Mouse (Mus musculus) CH12.LX (cell line): ENCODE results near the gene Cdh13. TPM values are rescaled to one million over a fixed set of nuclear protein-coding genes. Genes with fewer than 3 reads are reported as not detected.

Experiments used
- DNase-seq: peaks from one replicate; pipeline ENCODE4 v3.0.0-alpha.2; 2013; ENCODE audit errors: extremely low read depth
- H3K27ac ChIP-seq: 2 replicates; pipeline ENCODE4 v1.5.1; 2012; ENCODE audit warnings: low read depth, mild to moderate bottlenecking, control low read depth, moderate library complexity; ENCODE audit not compliant: insufficient read depth
- H3K27me3 ChIP-seq: replicated peaks from 2 replicates; pipeline ENCODE3; 2012; ENCODE audit warnings: inconsistent platforms
- H3K36me3 ChIP-seq, 2 experiments: replicated peaks in 1 of 2; 2 replicates each; pipeline versions ENCODE3 to v1.6.1; 2012; ENCODE audit warnings: inconsistent platforms in 1 of 2, low read length in 1 of 2, mild to moderate bottlenecking in 1 of 2, mixed read lengths in 1 of 2, moderate library complexity in 1 of 2; ENCODE audit not compliant: control insufficient read depth in 1 of 2, insufficient read depth in 1 of 2
- H3K4me1 ChIP-seq, 2 experiments: 2 replicates each; pipeline ENCODE4 v1.6.1; 2012; ENCODE audit warnings: inconsistent platforms in 1 of 2, moderate library complexity in 1 of 2; ENCODE audit not compliant: insufficient read depth in 2 of 2, control insufficient read depth in 1 of 2
- H3K4me2 ChIP-seq: 2 replicates; pipeline ENCODE4 v1.6.1; 2012; ENCODE audit warnings: low read depth, mild to moderate bottlenecking, control low read depth; ENCODE audit not compliant: poor library complexity, insufficient read depth, severe bottlenecking
- H3K4me3 ChIP-seq, 3 experiments: fragments of 150-350 bp in 1 of 3; sonication (generic) in 1 of 3; replicated peaks in 1 of 3; 2 replicates each; pipeline versions ENCODE3 to v1.5.1; 2011 to 2012; ENCODE audit warnings: low read depth in 2 of 3, low read length in 2 of 3, mild to moderate bottlenecking in 2 of 3, moderate library complexity in 2 of 3, control low read depth in 1 of 3, improper control_type of control experiment in 1 of 3, inconsistent platforms in 1 of 3, mixed read lengths in 1 of 3; ENCODE audit not compliant: poor library complexity in 1 of 3
- H3K79me2 ChIP-seq: replicated peaks from 2 replicates; pipeline ENCODE4 v1.6.1; 2012; ENCODE audit warnings: mild to moderate bottlenecking, moderate library complexity; ENCODE audit not compliant: control insufficient read depth, poor library complexity, insufficient read depth, severe bottlenecking; ENCODE audit errors: extremely low read depth
- H3K9ac ChIP-seq: 2 replicates; pipeline ENCODE4 v1.6.1; 2012; ENCODE audit warnings: low read depth, mild to moderate bottlenecking, control low read depth, moderate library complexity; ENCODE audit not compliant: insufficient read depth
- H3K9me3 ChIP-seq: replicated peaks from 2 replicates; pipeline ENCODE3; 2012; ENCODE audit warnings: low read length, inconsistent platforms, mixed read lengths
- BHLHE40 ChIP-seq: IDR thresholded peaks from 2 replicates; pipeline ENCODE4 v1.6.1; 2011; ENCODE audit warnings: mild to moderate bottlenecking, low read depth, low read length, improper control_type of control experiment
- CHD1 ChIP-seq: IDR thresholded peaks from 2 replicates; pipeline ENCODE4 v1.6.1; 2012; ENCODE audit warnings: low read depth, low read length, improper control_type of control experiment, inconsistent platforms
- E2F4 ChIP-seq: IDR thresholded peaks from 2 replicates; pipeline ENCODE4 v1.6.1; 2011; ENCODE audit warnings: low read depth, low read length, improper control_type of control experiment; ENCODE audit not compliant: insufficient replicate concordance
- EP300 ChIP-seq: IDR thresholded peaks from 2 replicates; pipeline ENCODE4 v1.6.1; 2011; ENCODE audit warnings: low read length, improper control_type of control experiment
- GABPA ChIP-seq: IDR thresholded peaks from 2 replicates; pipeline ENCODE4 v1.6.1; 2012; ENCODE audit warnings: low read depth, low read length, improper control_type of control experiment, inconsistent platforms; ENCODE audit not compliant: insufficient replicate concordance
- HCFC1 ChIP-seq: IDR thresholded peaks from 2 replicates; pipeline ENCODE4 v1.6.1; 2012; ENCODE audit warnings: low read depth, mild to moderate bottlenecking, inconsistent platforms, low read length, improper control_type of control experiment
- IRF4 ChIP-seq: IDR thresholded peaks from 2 replicates; pipeline ENCODE4 v1.6.1; 2014; ENCODE audit warnings: low read depth, mild to moderate bottlenecking, inconsistent platforms, low read length, improper control_type of control experiment
- JUN ChIP-seq: IDR thresholded peaks from 2 replicates; pipeline ENCODE4 v1.6.1; 2011; ENCODE audit warnings: low read depth, mild to moderate bottlenecking, low read length, improper control_type of control experiment, moderate library complexity; ENCODE audit not compliant: insufficient read depth
- JUND ChIP-seq: conservative IDR thresholded peaks from 2 replicates; pipeline ENCODE4 v1.6.1; 2011; ENCODE audit warnings: low read depth, low read length, improper control_type of control experiment
- KAT2A ChIP-seq: IDR thresholded peaks from 2 replicates; pipeline ENCODE4 v1.6.1; 2012; ENCODE audit warnings: low read length, improper control_type of control experiment, inconsistent platforms; ENCODE audit not compliant: insufficient replicate concordance
- MAFK ChIP-seq: IDR thresholded peaks from 2 replicates; pipeline ENCODE4 v1.6.1; 2011; ENCODE audit warnings: low read length, improper control_type of control experiment; ENCODE audit not compliant: insufficient replicate concordance
- MAX ChIP-seq: IDR thresholded peaks from 2 replicates; pipeline ENCODE4 v1.6.1; 2011; ENCODE audit warnings: low read length, improper control_type of control experiment
- MEF2A ChIP-seq: IDR thresholded peaks from 2 replicates; pipeline ENCODE4 v1.6.1; 2014; ENCODE audit warnings: low read depth, mild to moderate bottlenecking, inconsistent platforms, low read length, improper control_type of control experiment, borderline replicate concordance
- MXI1 ChIP-seq: IDR thresholded peaks from 2 replicates; pipeline ENCODE4 v1.6.1; 2011; ENCODE audit warnings: mild to moderate bottlenecking, low read depth, low read length, improper control_type of control experiment
- MYC ChIP-seq: IDR thresholded peaks from 2 replicates; pipeline ENCODE4 v1.6.1; 2011; ENCODE audit warnings: low read depth, mild to moderate bottlenecking, improper control_type of control experiment, low read length
- POLR2AphosphoS2 ChIP-seq: IDR thresholded peaks from 2 replicates; pipeline ENCODE4 v1.6.1; 2011; ENCODE audit warnings: low read depth, low read length, improper control_type of control experiment
- RAD21 ChIP-seq: IDR thresholded peaks from 2 replicates; pipeline ENCODE4 v1.6.1; 2011; ENCODE audit warnings: low read depth, mild to moderate bottlenecking, low read length, improper control_type of control experiment, moderate library complexity
- SIN3A ChIP-seq: IDR thresholded peaks from 2 replicates; pipeline ENCODE4 v1.6.1; 2012; ENCODE audit warnings: low read length, improper control_type of control experiment, inconsistent platforms
- SMC3 ChIP-seq: IDR thresholded peaks from 2 replicates; pipeline ENCODE4 v1.6.1; 2011; ENCODE audit warnings: low read depth, low read length, improper control_type of control experiment
- TBP ChIP-seq: conservative IDR thresholded peaks from 2 replicates; pipeline ENCODE4 v1.6.1; 2011; ENCODE audit warnings: low read depth, low read length, improper control_type of control experiment
- UBTF ChIP-seq: IDR thresholded peaks from 2 replicates; pipeline ENCODE4 v1.6.1; 2012; ENCODE audit warnings: low read depth, mild to moderate bottlenecking, inconsistent platforms, low read length, improper control_type of control experiment, moderate library complexity
- USF1 ChIP-seq: IDR thresholded peaks from 2 replicates; pipeline ENCODE4 v1.6.1; 2014; ENCODE audit warnings: low read depth, mild to moderate bottlenecking, inconsistent platforms, low read length, improper control_type of control experiment
- USF2 ChIP-seq: conservative IDR thresholded peaks from 2 replicates; pipeline ENCODE4 v1.6.1; 2011; ENCODE audit warnings: low read depth, low read length, improper control_type of control experiment
- ZC3H11A ChIP-seq: IDR thresholded peaks from 2 replicates; pipeline ENCODE4 v1.6.1; 2012; ENCODE audit warnings: low read depth, mild to moderate bottlenecking, inconsistent platforms, low read length, improper control_type of control experiment
- dilution Hi-C: fragments of 300-500 bp; cut with MboI; formaldehyde crosslinking; loops from 2 replicates; pipeline ENCODE4 v1.14.3; 2020; ENCODE audit warnings: low sequenced_read_pairs; ENCODE audit not compliant: extremely low pct_unique_long_range_greater_than_20kb, extremely low pct_ligation_motif_present
- in situ Hi-C: fragments of 300-500 bp; cut with MboI; formaldehyde crosslinking; loops from 3 replicates; pipeline ENCODE4 v1.14.3; 2019; ENCODE audit warnings: low sequenced_read_pairs, low pct_ligation_motif_present, low pct_unique_long_range_greater_than_20kb, mixed read lengths
- polyA plus RNA-seq: library from polyadenylated mRNA; unstranded; fragments of >175 nt; gene quantifications from 2 replicates; pipeline ENCODE4 v1.2.1, GENCODE M21; 2012; ENCODE audit warnings: low read depth; ENCODE audit not compliant: insufficient read length
- total RNA-seq, 2 experiments: library from RNA; depleted of rRNA; stranded (reverse); fragments of 300-350 nt in 1 of 2; fragments of >200 nt in 1 of 2; gene quantifications; 2 replicates each; pipeline ENCODE4 v1.2.3; 2012 to 2014

Cdh13 gene
- total and polyA plus RNA-seq, 3 experiments = not detected

GRCm38 (mm10) chr8:118287496-118287895, 4.0 kb downstream of the Cdh13 start:
- no peak overlapping the region for H3K4me3 ChIP-seq
- no peaks in the 10 kb centered on the region for H3K79me2 ChIP-seq
- H3K36me3 ChIP-seq = no peaks in the 10 kb centered on the region
- H3K9me3 ChIP-seq = peaks cover 95% of the 10 kb centered on the region
- H3K9ac ChIP-seq = no peak overlapping the region
- DNase-seq = no peak
- dilution Hi-C loops = no loop called here
- H3K4me2 ChIP-seq = no peak overlapping the region
- TF ChIP-seq KAT2A (no peak), BHLHE40 (no peak), USF1 (no peak), JUND (no peak), SMC3 (no peak)
- in situ Hi-C loops = no loop called here
- no peaks in the 10 kb centered on the region for H3K27me3 ChIP-seq
- no peaks in the 10 kb centered on the region for H3K4me1 ChIP-seq
- H3K27ac ChIP-seq = no peak overlapping the region

GRCm38 (mm10) chr8:118288259-118288952, 4.9 kb downstream of the Cdh13 start:
- Histone ChIP-seq H3K27me3 (no peaks in the 10 kb centered on the region), H3K4me2 (no peak overlapping the region)

DNA sequence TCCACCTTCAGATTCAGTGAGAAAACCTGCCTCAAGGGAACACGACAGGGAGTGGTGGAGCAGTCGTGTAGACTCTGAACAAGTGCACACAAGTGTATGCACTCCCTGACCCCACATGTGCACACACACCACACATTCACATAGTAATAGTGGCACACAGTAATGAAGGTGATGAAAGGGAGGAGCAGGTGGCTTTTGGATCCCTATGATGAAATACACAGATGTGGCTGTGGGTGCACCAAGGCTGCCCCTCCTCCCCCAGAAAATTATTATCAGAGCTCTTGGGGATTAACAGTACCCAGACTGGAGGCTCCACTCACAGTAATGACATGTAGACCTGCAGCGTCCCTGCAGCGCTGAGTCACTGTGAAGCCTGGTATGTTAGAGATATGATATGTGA, 5.6 kb downstream of the Cdh13 start:
- in situ Hi-C loops = no loop called here
- TF ChIP-seq MYC = no peak
- TF ChIP-seq TBP = no peak
- TF ChIP-seq UBTF = no peak
- no peak for TF ChIP-seq CHD1
- no peak for TF ChIP-seq USF2
- no peak for TF ChIP-seq HCFC1
- TF ChIP-seq MAFK = no peak
- TF ChIP-seq POLR2AphosphoS2 = no peak
- TF ChIP-seq RAD21 = no peak
- TF ChIP-seq GABPA = no peak
- no peak for TF ChIP-seq E2F4
- TF ChIP-seq JUND = no peak
- no peak for TF ChIP-seq MXI1
- TF ChIP-seq SIN3A = no peak
- no peak for TF ChIP-seq IRF4
- TF ChIP-seq JUN = no peak
- TF ChIP-seq EP300 = no peak
- TF ChIP-seq ZC3H11A = no peak
- Histone ChIP-seq H3K27me3 (no peaks in the 10 kb centered on the region), H3K27ac (no peak overlapping the region), H3K4me1 (no peaks in the 10 kb centered on the region), H3K36me3 (no peaks in the 10 kb centered on the region), H3K9me3 (peaks cover 98% of the 10 kb centered on the region), H3K9ac (no peak overlapping the region), H3K4me2 (no peak overlapping the region), H3K4me3 (no peak overlapping the region), H3K79me2 (no peaks in the 10 kb centered on the region)
- DNase-seq = no peak
- dilution Hi-C loops = no loop called here

More at GRCm38 (mm10) chr8:118288259-118288952, 4.9 kb downstream of the Cdh13 start:
- dilution Hi-C loops (no loop called here), in situ Hi-C loops (no loop called here)
- H3K9me3 ChIP-seq = peaks cover 98% of the 10 kb centered on the region
- TF ChIP-seq CHD1 (no peak), SIN3A (no peak), SMC3 (no peak), MXI1 (no peak), MAX (no peak), UBTF (no peak), MEF2A (no peak)
- H3K79me2 ChIP-seq = no peaks in the 10 kb centered on the region
- no peaks in the 10 kb centered on the region for H3K36me3 ChIP-seq
- no peak overlapping the region for H3K4me3 ChIP-seq
- H3K9ac ChIP-seq = no peak overlapping the region
- H3K4me1 ChIP-seq = no peaks in the 10 kb centered on the region
- no peak for DNase-seq
- H3K27ac ChIP-seq = no peak overlapping the region
